Mouse (Mus musculus): ENCODE measurements around the gene Kirrel. TPM values are rescaled to one million over a fixed set of nuclear protein-coding genes. Genes with fewer than 3 reads are reported as not detected.

Kirrel gene
- total and polyA plus RNA-seq, 3 experiments, result not detected

DNA sequence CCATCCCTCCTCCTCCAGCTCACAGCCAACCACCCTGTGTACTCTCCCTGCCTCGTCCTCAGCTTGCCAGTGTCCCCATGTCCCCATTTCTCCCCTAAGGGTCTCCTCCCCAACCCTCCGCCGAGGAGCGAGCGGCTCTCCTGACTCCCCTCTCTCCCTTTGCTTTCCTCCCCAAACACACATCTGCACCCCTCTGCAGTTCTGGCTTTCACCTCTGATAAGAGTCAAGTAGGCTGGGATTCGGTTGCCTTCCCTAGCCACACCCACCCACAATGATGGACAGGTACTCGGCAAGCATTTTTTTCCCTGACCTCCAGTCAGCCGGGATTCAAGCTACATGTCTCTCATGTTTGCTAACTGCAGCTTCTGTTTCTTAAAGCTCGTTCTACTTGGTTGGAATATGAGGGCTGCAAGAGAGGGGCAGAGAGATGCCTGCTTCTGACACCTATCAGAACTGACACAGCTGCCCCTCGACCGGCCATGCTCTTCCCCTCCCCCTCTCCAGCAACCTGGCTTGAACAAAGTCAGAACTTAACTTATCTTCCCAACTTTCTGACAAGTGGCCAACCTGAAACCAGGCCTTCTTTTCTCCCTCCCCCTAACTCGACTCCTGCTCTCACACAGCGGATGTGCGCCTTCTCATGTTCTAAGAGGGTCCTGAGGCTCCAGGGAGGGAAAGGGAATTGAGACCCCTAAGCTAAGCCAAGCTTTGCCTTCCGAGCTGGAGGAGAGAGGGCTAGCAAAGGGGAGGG lies 2.0 kb downstream of the Kirrel start:
- Histone ChIP-seq H3K27me3 (ENCODE audit: control insufficient read depth in 1 of 2, insufficient read depth in 2 of 2, low read length in 2 of 2) (no peaks in the 10 kb centered on the region), H3K36me3 (ENCODE audit: control insufficient read depth in 1 of 2, insufficient read depth in 2 of 2, low read length in 2 of 2) (no peaks in the 10 kb centered on the region), H3K4me3 (ENCODE audit: control insufficient read depth in 1 of 2, insufficient read depth in 1 of 2, low read depth in 2 of 2, low read length in 2 of 2) (no peak overlapping the region), H3K79me2 (ENCODE audit: control insufficient read depth, insufficient read depth, low read length, poor library complexity) (no peaks in the 10 kb centered on the region), H3K9ac (ENCODE audit: control insufficient read depth, low read depth, low read length, poor library complexity, severe bottlenecking) (no peak overlapping the region), H3K4me1 (ENCODE audit: control insufficient read depth in 1 of 2, insufficient read depth in 2 of 2, low read length in 2 of 2) (no peaks in the 10 kb centered on the region), H3K27ac (ENCODE audit: control insufficient read depth, low read depth, low read length) (no peak overlapping the region), H3K9me3 (replicated peaks; ENCODE audit: insufficient read depth, low read length) (no peaks in the 10 kb centered on the region)
- TF ChIP-seq ELF1 (IDR thresholded peaks at IDR 0.05; ENCODE audit: low read depth, low read length) (no peak), USF2 (IDR thresholded peaks at IDR 0.05; ENCODE audit: borderline replicate concordance in 1 of 2, insufficient read depth in 1 of 2, low read depth in 1 of 2, low read length in 2 of 2) (no peak), BHLHE40 (IDR thresholded peaks at IDR 0.05; ENCODE audit: borderline replicate concordance, low read depth, low read length) (no peak), EP300 (IDR thresholded peaks at IDR 0.05; ENCODE audit: low read depth in 1 of 2, low read length in 2 of 2) (no peak), RAD21 (IDR thresholded peaks at IDR 0.05; ENCODE audit: low read depth, low read length) (no peak), CHD1 (IDR thresholded peaks at IDR 0.05; ENCODE audit: low read depth, low read length) (no peak), MEF2A (IDR thresholded peaks at IDR 0.05; ENCODE audit: extremely low read depth, insufficient replicate concordance, low read depth, low read length, poor library complexity, severe bottlenecking) (no peak), SIN3A (IDR thresholded peaks at IDR 0.05; ENCODE audit: low read length) (no peak), TCF12 (IDR thresholded peaks at IDR 0.05; ENCODE audit: low read depth, low read length) (no peak), MYC (IDR thresholded peaks at IDR 0.05; ENCODE audit: low read depth, low read length) (no peak), TBP (IDR thresholded peaks at IDR 0.05; ENCODE audit: low read depth, low read length) (no peak), ZMIZ1 (IDR thresholded peaks at IDR 0.05; ENCODE audit: low read depth, low read length) (no peak), CHD2 (IDR thresholded peaks at IDR 0.05; ENCODE audit: low read length) (no peak), MAX (IDR thresholded peaks at IDR 0.05; ENCODE audit: low read length) (no peak), ETS1 (IDR thresholded peaks at IDR 0.05; ENCODE audit: low read depth, low read length) (no peak), MYB (IDR thresholded peaks at IDR 0.05; ENCODE audit: low read depth, low read length) (no peak), RCOR1 (IDR thresholded peaks at IDR 0.05; ENCODE audit: low read depth, low read length) (no peak), SMC3 (IDR thresholded peaks at IDR 0.05; ENCODE audit: low read depth, low read length) (no peak)
- DNase-seq (ENCODE audit: low read depth, low spot score), result no peak

Data from MEL (cell line).